Mouse (Mus musculus) spleen, embryonic (tissue): ENCODE measurements at regions not wholly inside any gene's neighbourhood (a gene's known extent, or its start where the extent isn't known, plus 50 kb on each side); places are given as distances from the start of the nearest gene placed in this dataset.

Source experiments
- CTCF ChIA-PET: fragments of 350-600 bp; sonication (Branson Sonifier 250); formaldehyde crosslinking; loops from one replicate; lab custom pipeline; 2022; lab: Charles Lee

DNA sequence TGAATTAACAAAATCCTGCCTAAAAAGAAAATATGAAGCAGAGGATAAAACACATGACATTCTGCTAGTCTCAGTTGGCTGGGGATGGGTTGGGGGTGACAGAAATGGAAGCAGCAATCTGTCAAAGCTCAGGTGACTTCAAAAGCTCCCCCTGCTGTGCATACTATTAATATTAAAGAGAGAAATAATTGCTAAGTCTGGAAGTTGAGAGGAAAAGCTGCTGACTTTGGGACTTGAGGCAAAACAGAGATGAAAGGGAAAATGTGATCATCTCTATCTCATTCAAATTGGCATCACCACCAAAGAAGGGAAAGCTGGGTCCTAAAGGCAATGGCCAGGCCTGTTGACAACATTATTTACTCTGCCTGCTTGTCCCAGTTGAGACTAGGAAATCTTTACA, 90.8 kb downstream of the Rpe65 start:
- CTCF ChIA-PET = no interaction called here

DNA sequence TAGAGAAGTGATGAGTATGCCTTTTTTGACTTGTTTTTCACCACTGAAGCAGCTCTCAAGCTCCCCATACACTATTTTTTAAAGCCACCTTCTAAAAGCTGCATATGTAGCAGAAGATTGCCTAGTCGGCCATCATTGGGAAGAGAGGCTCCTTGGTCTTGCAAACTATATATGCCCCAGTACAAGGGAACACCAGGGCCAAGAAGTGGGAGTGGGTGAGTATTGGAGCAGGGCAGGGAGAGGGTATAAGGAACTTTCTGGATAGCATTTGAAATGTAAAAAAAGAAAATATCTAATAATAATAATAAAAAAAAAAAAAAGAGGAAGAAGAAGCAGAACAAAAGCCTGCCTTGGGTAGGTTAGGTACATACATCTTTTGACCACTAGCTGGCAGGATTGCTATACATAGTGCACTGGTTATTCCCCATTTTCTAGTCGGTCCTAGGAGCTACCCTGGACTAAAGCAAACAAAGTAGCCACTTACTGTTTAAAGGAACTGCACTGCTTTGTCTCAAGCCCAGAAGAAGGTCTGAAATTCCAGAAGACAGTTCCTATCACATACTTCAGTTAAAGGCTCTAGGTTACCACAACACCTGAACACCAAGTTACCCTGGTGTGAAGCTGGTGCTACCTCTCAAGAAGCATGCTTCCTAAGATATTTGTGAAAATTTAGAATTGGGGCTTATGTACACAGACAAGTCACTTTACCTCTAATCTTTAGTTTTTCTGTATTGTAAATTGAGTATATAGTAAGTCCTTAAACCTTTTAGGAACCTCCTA, 114.9 kb upstream of the Wls start:
- CTCF ChIA-PET = no interaction called here

DNA sequence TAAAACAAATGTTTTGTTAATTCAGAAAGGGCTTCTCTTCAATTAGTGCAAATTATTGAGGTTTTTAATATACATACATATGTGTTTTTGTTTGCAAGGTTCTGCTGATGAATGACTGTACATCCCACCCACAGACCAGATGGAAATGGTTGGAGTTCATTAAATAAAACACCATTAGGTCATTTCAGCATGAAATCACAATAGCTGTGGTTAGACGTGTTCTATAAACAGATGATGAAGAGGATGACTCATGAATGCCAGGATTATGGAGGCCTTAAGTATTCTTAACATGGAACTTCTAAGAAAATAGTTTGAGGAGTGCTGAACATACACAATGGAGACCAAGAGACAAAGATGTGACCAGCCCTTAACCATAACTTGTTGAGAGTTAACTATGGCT, 107.3 kb upstream of the Wls start:
- CTCF ChIA-PET = no interaction called here

DNA sequence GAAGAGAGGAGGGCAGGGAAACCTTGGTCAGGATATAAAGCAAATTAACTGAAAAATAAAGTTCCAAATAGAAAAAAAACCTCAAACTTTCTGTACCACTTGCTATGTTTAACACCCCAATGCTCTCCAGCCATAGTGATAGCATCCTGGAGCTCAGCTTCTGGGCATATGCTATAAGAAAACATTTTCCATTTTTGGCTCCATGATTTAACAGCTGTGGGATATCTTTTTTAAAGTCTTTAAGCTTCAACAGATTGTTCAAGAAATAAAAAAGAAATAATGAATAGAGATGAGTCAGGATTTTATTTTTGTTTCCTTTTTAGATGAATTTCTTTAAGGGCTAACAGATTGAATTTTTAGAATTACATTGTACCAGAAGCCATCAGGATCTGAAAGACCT, 106.3 kb upstream of the Wls start:
- CTCF ChIA-PET = interaction anchor here (0.6 kb wide), 1 partner anchor 15 kb away, joined by 15 read pairs; no protein-coding TSS in a partner anchor

DNA sequence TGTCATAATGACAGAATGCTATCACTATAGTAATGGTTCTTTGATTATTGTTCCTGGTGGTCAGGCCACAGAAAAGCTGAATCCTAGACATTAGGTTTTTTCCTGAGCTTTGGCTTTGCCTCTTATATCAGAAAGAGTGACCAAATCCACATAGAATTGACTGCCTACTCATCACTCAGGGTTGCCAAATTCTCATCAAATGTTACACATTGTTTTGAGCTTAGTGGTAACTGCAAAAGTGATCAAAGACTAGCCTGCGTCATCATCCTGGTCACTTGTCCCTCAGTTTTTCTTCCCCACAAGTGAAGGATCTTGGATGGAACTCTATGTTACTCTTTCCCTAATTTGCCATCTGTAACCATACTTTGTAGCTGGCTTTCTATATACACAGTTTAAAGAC, 104.9 kb upstream of the Wls start:
- CTCF ChIA-PET = no interaction called here

DNA sequence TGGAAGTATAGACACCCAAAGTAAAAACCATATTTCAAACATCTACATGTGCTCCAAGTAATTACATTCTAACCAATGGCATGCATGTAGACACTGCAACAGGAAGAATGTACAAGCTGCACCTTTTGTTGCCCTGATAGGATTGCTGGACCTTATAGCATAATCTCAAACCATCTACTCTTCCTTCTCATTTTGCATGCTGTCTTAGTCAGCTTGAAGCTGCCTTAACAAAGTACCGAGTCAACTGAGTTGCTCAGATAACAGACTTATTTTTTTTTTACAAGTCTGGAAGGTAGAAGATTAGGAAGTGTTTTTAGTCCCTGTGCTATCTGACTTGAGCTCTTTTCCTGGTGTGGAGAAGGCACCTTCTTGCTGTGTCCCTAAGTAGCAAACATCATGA, 103.4 kb upstream of the Wls start:
- CTCF ChIA-PET = no interaction called here

DNA sequence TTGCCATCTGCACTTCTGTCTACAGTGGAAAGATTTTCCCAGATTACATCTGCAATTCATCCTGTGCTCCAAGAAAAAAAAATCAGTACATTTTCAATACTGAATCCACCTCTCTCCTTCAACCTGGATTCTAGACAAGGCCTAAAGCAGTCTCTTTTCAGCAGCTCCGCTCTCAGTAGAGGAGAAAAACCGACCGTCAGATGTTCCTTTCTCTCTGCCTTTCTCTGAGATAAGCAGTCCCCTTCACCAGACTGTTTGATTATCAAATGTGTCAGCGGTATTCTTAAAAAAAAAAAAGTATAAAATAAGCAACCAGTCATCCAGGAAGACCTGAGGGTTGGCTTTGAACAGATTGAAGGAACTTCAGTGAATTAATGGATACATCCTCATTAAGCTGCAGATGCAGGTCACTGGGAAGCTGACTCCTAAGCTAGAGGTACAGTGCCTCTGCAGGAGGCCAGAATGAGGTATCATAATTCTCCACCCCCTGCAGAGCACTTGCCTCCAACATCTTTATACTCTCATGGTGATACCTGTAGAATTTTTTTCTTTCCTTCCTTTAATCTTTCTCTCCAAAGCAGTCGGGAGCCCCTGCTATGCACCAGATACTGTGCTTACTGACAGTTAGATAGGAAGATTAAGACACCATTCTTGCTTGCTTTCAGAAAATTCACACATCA, 98.7 kb upstream of the Wls start:
- CTCF ChIA-PET = no interaction called here

DNA sequence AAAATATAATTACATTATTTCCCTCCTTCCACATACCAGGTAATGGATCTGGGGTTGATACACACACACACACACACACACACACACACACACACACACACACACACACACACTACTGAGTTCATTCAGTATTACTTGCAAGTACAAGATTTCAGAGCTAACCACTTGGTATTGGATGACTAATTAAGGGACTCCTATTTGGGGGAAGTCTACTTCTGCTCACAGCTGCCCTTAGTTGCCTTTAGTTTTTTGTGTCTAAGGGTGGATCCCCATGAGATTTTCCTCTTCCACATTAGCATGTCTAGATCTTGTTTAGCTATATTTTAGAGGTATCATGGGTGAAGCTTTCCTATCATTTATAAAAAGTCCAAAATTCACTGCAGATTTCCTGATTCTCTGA, 97.7 kb upstream of the Wls start:
- CTCF ChIA-PET = interaction anchor here (0.6 kb wide), 1 partner anchor 950 kb away, joined by 3 read pairs; no protein-coding TSS in a partner anchor

DNA sequence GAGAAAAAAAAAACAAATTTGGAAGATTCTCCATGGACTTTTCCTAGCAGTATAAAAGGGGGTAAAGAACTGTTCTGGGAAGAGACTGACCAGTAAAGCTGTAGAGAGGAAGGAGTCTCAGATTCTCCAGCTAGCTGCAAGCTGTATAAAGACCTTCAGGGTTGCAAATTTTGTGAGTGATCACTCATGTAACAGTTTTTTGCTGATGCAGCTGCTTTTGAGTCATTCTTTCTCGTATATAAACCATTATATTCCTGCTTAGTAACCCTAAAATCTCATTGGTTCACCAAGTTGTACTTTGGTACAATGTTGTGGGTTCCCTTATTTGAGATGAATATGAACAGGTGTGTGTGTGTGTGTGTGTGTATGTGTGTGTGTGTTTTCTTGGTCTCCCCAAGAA, 79.7 kb upstream of the Wls start:
- CTCF ChIA-PET = no interaction called here

DNA sequence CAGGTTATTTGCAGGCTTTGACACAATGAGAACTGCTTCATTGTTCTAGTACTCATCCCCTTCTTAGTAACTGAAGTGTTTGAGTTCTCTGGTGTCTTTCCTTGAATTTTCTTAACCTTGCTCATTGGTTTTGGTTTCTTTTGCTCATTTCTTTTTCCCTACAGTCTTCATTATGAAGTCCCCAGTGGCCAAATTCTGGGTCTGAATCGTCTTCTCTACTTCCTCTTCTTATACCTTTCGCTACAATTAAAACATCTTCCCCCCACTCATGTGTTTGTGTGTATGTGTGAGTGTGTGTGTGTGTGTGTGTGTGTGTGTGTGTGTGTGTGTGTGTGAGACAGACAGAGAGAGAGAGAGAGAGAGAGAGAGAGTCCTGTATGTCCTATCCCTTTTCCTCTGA, 79.2 kb upstream of the Wls start:
- CTCF ChIA-PET = no interaction called here

DNA sequence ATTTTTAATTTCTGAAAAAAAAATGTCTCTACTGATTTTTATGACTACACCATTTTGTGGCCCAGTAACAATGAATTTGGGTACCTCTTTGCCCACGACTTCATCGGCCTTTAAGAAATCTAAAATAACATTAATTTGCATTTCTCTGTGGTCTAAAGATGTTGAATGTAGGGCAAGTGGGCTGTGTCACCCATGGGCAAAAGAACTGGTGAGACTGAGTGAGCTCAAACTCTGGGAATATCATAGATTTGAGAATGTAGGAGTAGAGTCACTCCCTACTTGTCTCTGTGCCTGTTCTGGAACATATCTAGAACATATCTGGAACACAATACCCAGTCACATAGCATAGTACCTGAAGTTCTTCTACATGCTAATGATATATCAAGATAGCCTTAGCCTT, 78.5 kb upstream of the Wls start:
- CTCF ChIA-PET = no interaction called here

DNA sequence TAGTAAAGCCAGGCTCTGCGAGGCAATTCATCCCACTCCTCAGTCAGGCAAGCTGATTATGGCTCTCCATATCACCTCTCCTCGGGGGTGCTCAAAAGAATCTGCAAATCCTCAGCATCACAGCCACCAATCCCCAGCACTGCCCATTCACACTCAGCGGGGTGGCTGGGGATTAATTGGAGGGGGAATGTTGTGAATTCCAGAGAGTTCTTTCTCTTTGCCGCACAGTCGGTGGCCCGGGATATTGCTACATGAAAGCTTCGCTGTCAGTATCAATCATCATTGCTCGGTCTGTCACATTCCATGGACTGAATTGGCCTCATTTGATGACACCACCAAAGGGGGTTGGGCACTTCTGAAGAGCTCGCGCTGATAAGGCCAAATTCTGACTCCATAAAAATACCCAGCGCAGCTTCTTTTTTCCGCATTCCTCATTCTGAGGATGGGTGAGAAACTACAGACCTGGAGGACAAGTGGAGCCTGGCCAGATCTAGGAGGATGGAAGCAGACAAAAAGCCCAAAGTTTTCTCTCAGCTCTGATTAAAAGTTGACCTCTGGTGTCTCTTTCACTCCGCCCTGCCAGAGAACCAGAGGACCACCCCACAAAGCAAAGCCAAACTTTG, 57.1 kb upstream of the Wls start:
- CTCF ChIA-PET = no interaction called here

DNA sequence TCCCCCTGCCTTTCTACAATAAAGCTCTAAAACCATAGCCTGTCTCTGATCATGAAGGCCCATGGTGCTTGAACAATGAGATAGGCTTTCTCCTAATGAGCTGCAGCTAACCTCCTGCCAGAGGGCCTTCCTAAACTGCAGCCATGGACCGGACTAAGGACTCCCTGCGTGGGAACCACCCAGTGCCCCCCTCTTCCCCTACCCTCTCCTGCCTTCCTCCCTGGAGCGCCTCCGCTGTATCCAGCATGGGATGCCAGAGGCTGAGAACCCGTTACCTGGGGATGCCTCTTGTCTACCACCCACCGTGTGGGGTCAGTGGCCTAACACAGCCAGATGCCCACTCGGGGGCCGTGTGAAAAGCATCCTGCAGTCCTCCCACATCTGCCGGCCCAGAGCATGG, 51.7 kb upstream of the Wls start:
- CTCF ChIA-PET = no interaction called here
